Mouse (Mus musculus): ENCODE measurements around the gene Rap1b.

The Rap1b gene

GRCm38 (mm10) chr10:117770286-117771130 lies 75.3 kb downstream of the Rap1b start:
- no peak for ATAC-seq (ENCODE audit: low TSS enrichment)

GRCm38 (mm10) chr10:117769541-117770285 lies 76.1 kb downstream of the Rap1b start:
- ATAC-seq (ENCODE audit: low TSS enrichment), result no peak

- ATAC-seq (ENCODE audit: low TSS enrichment), result no peak
Observed at GRCm38 (mm10) chr10:117768141-117768440, 77.7 kb downstream of the Rap1b start.

- no peak for ATAC-seq (ENCODE audit: low TSS enrichment)
Observed at GRCm38 (mm10) chr10:117767286-117768140, 78.3 kb downstream of the Rap1b start.

- no peak for ATAC-seq (ENCODE audit: low TSS enrichment)
Observed at GRCm38 (mm10) chr10:117766896-117767160, 79.0 kb downstream of the Rap1b start.

GRCm38 (mm10) chr10:117766111-117766895 lies 79.5 kb downstream of the Rap1b start:
- no peak for ATAC-seq (ENCODE audit: low TSS enrichment)

GRCm38 (mm10) chr10:117765116-117765894 lies 80.5 kb downstream of the Rap1b start:
- ATAC-seq (ENCODE audit: low TSS enrichment), result no peak

GRCm38 (mm10) chr10:117764598-117764997 lies 81.2 kb downstream of the Rap1b start:
- no peak for ATAC-seq (ENCODE audit: low TSS enrichment)
